Mouse (Mus musculus): ENCODE data around the gene Camkmt.

GRCm38 (mm10) chr17:85504888-85505287 is 414.5 kb downstream of the Camkmt start:
- TF ChIP-seq CTCF (IDR thresholded peaks at IDR 0.05; ENCODE audit: low read depth) = no peak
- TF ChIP-seq EP300 (IDR thresholded peaks at IDR 0.05; ENCODE audit: low read depth) = no peak
